Mouse (Mus musculus) lung, adult 2 months (tissue): Measurements from ENCODE around the gene Tax1bp1. TPM values are rescaled to one million over a fixed set of nuclear protein-coding genes. Genes with fewer than 3 reads are reported as not detected.

Experiments used
- DNase-seq: peaks from one replicate; pipeline ENCODE4 v3.0.0; 2022
- H3K4me1 ChIP-seq: fragments of 200-500 bp; 2 replicates; pipeline ENCODE4 v1.6.1; 2011; ENCODE audit warnings: low read length; ENCODE audit not compliant: control insufficient read depth, insufficient read depth
- H3K4me3 ChIP-seq: fragments of 200-500 bp; replicated peaks from 2 replicates; pipeline ENCODE3; 2011; ENCODE audit warnings: low read depth, mild to moderate bottlenecking, control low read depth, low read length; ENCODE audit errors: extremely low read depth
- CTCF ChIP-seq: fragments of 200-500 bp; IDR thresholded peaks from 2 replicates; pipeline ENCODE4 v1.5.1; 2011; ENCODE audit warnings: mild to moderate bottlenecking, low read length, control low read depth; ENCODE audit not compliant: insufficient read depth
- POLR2A ChIP-seq: fragments of 200-500 bp; IDR thresholded peaks from 2 replicates; pipeline ENCODE4 v1.6.1; 2011; ENCODE audit warnings: low read depth, mild to moderate bottlenecking, control low read depth, low read length, borderline replicate concordance; ENCODE audit errors: extremely low read depth
- WGBS: fragments of 180-500 bp; shearing (Covaris S2); methylation state at CpG from one replicate; pipeline ENCODE4 v1.1.7; 2018; 5-methylcytosine and 5-hydroxymethylcytosine counted together
- polyA plus RNA-seq: library from polyadenylated mRNA; depleted of rRNA; stranded (reverse); fragments of >200 nt; gene quantifications from 2 replicates; pipeline ENCODE4 v1.2.3, GENCODE M21; 2012

Tax1bp1 gene
- polyA plus RNA-seq, 1 experiment = 31.2 TPM

- H3K4me1 ChIP-seq = no peaks in the 10 kb centered on the region
- 92% methylated on average over 5 of the region's 5 CpGs for WGBS
- TF ChIP-seq POLR2A (no peak), CTCF (no peak)
- H3K4me3 ChIP-seq = no peak overlapping the region
- DNase-seq = no peak
Observed at GRCm38 (mm10) chr6:52752832-52753231, 39.3 kb downstream of the Tax1bp1 start.

GRCm38 (mm10) chr6:52765206-52765605 lies 51.7 kb downstream of the Tax1bp1 start:
- TF ChIP-seq POLR2A = no peak
- TF ChIP-seq CTCF = no peak
- Histone ChIP-seq H3K4me1 (no peaks in the 10 kb centered on the region; the same call in 1 of the 2 replicates), H3K4me3 (no peak overlapping the region)
- WGBS = 69% methylated on average over 7 of the region's 7 CpGs
- DNase-seq = no peak

- TF ChIP-seq POLR2A = no peak
- no peak for TF ChIP-seq CTCF
- no peak for DNase-seq
- WGBS = 18% methylated on average over 1 of the region's 1 CpGs
- Histone ChIP-seq H3K4me3 (no peak overlapping the region), H3K4me1 (no peaks in the 10 kb centered on the region; the same call in 1 of the 2 replicates)
Observed at GRCm38 (mm10) chr6:52770789-52771188, 57.3 kb downstream of the Tax1bp1 start.

GRCm38 (mm10) chr6:52773132-52773531 lies 59.6 kb downstream of the Tax1bp1 start:
- Histone ChIP-seq H3K4me3 (no peak overlapping the region), H3K4me1 (no peaks in the 10 kb centered on the region; the same call in 1 of the 2 replicates)
- DNase-seq = no peak
- 66% methylated on average over 5 of the region's 5 CpGs for WGBS
- TF ChIP-seq CTCF (no peak), POLR2A (no peak)

- 56% methylated on average over 3 of the region's 3 CpGs for WGBS
- Histone ChIP-seq H3K4me3 (no peak overlapping the region), H3K4me1 (no peaks in the 10 kb centered on the region)
- TF ChIP-seq POLR2A = no peak
- no peak for TF ChIP-seq CTCF
- DNase-seq = no peak
Observed at GRCm38 (mm10) chr6:52775350-52775749, 61.8 kb downstream of the Tax1bp1 start.

- no peaks in the 10 kb centered on the region for H3K4me1 ChIP-seq
- H3K4me3 ChIP-seq = no peak overlapping the region
- no peak for TF ChIP-seq CTCF
- peak; percentile 20; the same call in 1 of the 2 replicates for TF ChIP-seq POLR2A
- 59% methylated on average over 8 of the region's 8 CpGs for WGBS
- DNase-seq = no peak
Observed at GRCm38 (mm10) chr6:52775956-52776355, 62.4 kb downstream of the Tax1bp1 start.

GRCm38 (mm10) chr6:52777034-52777433 lies 63.5 kb downstream of the Tax1bp1 start:
- WGBS = 93% methylated on average over 8 of the region's 8 CpGs
- TF ChIP-seq CTCF (no peak), POLR2A (no peak)

GRCm38 (mm10) chr6:52778523-52778922 lies 65.0 kb downstream of the Tax1bp1 start:
- no peak for TF ChIP-seq POLR2A
- no peak for TF ChIP-seq CTCF
- Histone ChIP-seq H3K4me3 (no peak overlapping the region), H3K4me1 (no peaks in the 10 kb centered on the region)
- no peak for DNase-seq
- 93% methylated on average over 5 of the region's 5 CpGs for WGBS

More at GRCm38 (mm10) chr6:52777034-52777433, 63.5 kb downstream of the Tax1bp1 start:
- no peaks in the 10 kb centered on the region for H3K4me1 ChIP-seq
- no peak for DNase-seq
- no peak overlapping the region for H3K4me3 ChIP-seq

- no peaks in the 10 kb centered on the region for H3K4me1 ChIP-seq
- DNase-seq = no peak
- TF ChIP-seq POLR2A = no peak
- 86% methylated on average over 5 of the region's 5 CpGs for WGBS
- H3K4me3 ChIP-seq = no peak overlapping the region
Observed at GRCm38 (mm10) chr6:52779546-52779945, 66.0 kb downstream of the Tax1bp1 start.

GRCm38 (mm10) chr6:52790316-52790715 lies 76.8 kb downstream of the Tax1bp1 start:
- peaks cover 7% of the 10 kb centered on the region; the same call in 1 of the 2 replicates for H3K4me1 ChIP-seq
- H3K4me3 ChIP-seq = no peak overlapping the region
- 70% methylated on average over 10 of the region's 10 CpGs for WGBS
- DNase-seq = no peak
- no peak for TF ChIP-seq POLR2A
- no peak for TF ChIP-seq CTCF
